Mouse (Mus musculus): ENCODE data around the gene Olfr175-ps1.

The Olfr175-ps1 gene

DNA sequence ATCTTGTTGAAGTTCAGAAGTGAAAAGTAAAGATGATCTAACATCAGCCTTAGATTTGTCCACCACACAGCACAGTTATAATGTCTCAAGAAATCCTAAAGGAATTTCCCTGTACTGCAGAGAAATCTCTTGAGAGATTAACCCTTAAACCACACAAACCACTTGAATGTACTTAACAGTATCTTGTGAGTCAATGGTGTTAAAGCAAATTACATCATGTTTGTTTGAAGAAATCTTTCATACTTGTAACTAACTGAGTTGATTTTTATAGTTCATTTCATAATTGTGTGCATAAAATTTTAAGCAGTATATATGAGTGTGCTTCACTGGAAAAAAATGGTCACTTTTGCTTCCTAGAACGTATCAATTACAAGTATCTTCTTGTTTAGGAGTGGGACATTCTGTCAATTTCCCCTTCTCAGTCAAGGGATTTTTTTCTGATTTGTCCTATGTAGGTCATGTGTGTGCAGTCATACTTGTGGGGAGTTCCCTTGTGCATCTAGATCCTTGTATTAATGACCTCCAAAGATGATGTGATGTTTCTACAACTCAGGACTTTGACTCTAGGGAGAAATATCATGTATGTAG is at the start of gene Olfr175-ps1:
Gene Olfr175-ps1, minus strand, starts transcription at position 51 of the 588 bp plus-strand sequence.
- DNase-seq (ENCODE audit: low spot score): no peak

DNA sequence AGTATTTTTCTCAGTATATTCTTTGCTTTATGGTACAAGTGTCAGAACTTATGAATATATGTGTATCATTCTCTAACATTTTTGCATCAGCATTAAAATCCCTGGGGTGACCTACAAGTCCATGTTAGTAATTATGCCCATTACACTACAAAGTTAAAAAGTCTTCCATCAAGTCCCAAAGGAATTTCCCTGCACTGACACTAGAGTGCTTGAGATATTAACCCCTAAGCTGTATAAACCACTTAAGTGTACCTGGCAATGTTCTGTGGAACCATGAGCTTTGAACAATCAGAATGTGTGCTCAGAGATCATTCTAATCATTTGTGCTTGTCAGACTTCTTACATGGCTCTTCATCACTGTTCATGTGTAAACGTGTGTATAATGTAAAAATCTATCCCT is 48.1 kb upstream of the Olfr175-ps1 start, which contains the start of gene Olfr177:
Gene Olfr177, minus strand, starts transcription at position 101 of the 400 bp plus-strand sequence.
- no peak for DNase-seq (ENCODE audit: low spot score)

DNA sequence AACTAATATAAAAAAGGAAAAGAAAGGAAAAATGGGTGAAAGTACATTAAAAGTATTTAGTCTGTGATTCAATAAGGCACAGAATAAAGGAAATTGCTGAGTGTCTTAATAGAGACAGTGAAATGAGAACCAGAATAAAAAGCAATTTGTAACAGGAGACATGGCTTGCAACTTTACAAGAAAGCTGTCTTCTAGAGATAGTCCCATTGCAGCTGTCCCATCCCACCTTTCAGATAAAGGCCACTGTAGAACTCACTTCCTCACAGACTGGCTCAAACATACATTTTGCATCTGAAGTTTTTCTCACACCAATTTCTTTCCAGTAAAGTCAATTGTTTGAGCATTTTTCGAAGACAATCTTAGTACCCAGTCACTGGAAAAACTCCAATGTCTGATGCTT is 34.9 kb upstream of the Olfr175-ps1 start:
- no peak for DNase-seq (ENCODE audit: low spot score)

DNA sequence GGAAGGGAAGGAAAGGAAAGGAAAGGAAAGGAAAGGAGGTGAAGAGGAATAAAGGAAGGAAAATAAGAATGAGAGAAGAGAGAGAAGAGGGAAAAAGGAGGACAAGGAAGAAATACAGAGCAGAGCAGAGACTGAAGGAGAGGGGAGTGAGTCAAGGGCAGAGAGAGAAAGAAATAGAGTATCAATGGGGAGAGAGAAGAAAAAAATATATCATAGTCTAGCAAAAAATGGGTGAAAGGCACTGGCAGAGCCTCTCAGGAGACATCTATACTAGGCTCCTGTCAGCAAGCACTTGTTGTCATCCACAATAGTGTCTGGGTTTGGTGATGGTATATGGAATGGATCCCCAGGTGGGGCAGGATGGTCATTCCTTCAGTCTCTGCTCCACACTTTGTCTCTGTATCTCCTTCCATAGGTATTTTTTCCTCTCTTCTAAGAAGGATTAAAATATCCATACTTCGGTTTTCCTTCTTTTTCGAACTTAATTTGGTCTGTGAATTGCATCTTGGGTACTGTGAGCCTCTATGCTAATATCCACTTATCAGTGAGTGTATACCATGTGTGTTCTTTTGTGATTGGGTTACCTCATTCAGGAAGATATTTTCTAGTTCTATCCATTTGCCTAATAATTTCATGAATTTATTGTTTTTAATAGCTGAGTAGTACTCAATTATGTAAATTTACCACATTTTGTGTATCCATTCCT is 33.6 kb upstream of the Olfr175-ps1 start:
- no peak for DNase-seq (ENCODE audit: low spot score)

DNA sequence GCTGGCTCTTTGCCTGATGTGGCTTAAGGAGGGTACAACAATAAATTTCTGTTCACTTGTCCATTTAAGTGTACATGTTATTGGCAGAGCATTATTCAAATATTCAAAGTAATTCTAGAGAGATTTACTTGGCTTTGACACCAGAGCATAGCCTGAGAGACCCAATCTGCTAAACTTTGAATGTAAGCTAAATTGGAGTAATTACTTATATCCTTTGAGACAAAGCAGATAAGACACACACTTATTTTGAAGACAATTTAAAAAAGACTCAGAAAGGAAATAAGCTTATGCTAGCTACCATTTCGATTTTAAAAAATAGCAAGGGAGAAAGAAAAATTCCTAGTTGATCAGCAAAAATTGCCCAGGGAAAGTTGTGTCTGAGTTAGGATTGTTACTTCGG is 26.4 kb downstream of the Olfr175-ps1 start, which contains the start of gene Olfr173:
Gene Olfr173, minus strand, starts transcription at position 101 of the 400 bp plus-strand sequence.
- no peak for DNase-seq (ENCODE audit: low spot score)
